Mouse (Mus musculus) spleen, postnatal 36 days (tissue): ENCODE data around the gene Col2a1.

ENCODE experiments used
- DNase-seq, 2 experiments: peaks; one replicate each; pipeline ENCODE4 v3.0.0; 2022; ENCODE audit warnings: low spot score in 2 of 2, mixed read lengths in 1 of 2

Gene Col2a1

DNA sequence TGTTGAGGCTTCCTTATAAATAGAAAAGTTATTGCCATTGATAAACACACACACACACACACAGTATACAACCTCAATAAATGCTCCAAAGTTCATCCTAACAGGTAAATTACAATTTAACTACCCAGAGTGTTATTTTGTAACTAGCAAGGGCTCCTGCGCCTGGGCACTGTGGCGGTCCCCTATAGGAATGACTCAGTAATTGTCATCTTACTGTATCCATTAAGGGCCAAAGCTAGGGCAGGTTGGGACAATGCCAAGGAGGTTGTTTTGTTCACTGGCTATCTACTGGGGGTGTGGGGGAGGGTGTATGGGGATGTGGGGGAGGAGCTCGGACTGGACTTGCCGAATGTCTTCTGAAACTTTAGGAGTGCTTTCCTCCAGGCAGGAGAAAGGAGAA lies 77.5 kb downstream of the Col2a1 start:
- DNase-seq = no peak
